Mouse (Mus musculus): ENCODE data around the gene Cfap57.
"Not testable (repeated sequence)": the region's sequence is repeated elsewhere in the genome, so short reads cannot be mapped to it uniquely, and the experiment has no call there.

Gene Cfap57

DNA sequence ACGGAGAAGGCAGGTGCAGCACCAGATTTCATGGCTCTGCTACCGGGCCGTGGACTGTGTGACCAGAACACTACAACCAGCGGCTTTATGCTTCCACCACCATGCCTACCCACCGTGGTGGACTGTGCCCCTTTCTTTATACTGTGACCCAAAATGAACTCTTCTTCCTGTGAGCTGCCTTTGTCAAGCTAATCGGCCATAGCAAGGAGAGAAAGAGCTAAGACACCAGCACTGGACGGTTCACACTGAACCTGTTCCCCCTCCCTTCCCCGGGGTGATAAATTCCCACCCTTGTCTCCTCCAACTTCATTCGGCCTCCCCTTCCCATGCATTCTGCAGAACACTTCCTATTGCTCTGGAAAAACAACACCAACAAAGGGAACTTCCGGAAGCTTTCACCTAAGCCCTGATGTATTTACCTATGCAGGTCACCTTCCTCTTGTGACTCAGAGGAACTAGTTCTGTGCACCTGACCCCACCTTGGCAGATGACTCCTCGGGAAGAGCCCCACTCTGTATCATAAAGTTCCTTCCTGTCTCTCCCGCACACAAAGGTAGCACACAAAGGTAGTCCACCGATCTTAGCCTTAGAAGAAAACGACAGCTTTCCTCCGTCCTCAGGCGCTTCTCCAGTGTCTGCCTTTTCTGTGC lies 103.0 kb downstream of the Cfap57 start:
- DNase-seq: no peak

GRCm38 (mm10) chr4:118516699-118517496 lies 103.7 kb downstream of the Cfap57 start:
- DNase-seq: peak; percentile 10 to 12

GRCm38 (mm10) chr4:118509050-118509449 lies 111.5 kb downstream of the Cfap57 start:
- DNase-seq: no peak

- DNase-seq: not testable (repeated sequence)
Observed at GRCm38 (mm10) chr4:118507171-118507570, 113.4 kb downstream of the Cfap57 start.

- DNase-seq: no peak
Observed at GRCm38 (mm10) chr4:118505551-118505950, 115.0 kb downstream of the Cfap57 start.
